Mouse (Mus musculus): Measurements from ENCODE around the gene Mrm1. TPM values are rescaled to one million over a fixed set of nuclear protein-coding genes. Genes with fewer than 3 reads are reported as not detected.

Mrm1 gene
- polyA plus RNA-seq, 1 experiment from 2014 or later = 12.1 TPM

Other genes with a start within 250 kb of the Mrm1 start
- 25.5 and 29.5 TPM in 2 replicates for gene Dhrs11, start 9.5 kb upstream of the Mrm1 start, polyA plus RNA-seq (2015; fragmentation: Nextera tagmentation; extraction: Ambion mirVana)
- gene Ggnbp2, start 51.3 kb upstream of the Mrm1 start, polyA plus RNA-seq (2015; fragmentation: Nextera tagmentation; extraction: Ambion mirVana) = 52.2 and 60.3 TPM in 2 replicates
- 7.7 and 8.0 TPM in 2 replicates for gene Myo19, start 60.6 kb upstream of the Mrm1 start, polyA plus RNA-seq (2015; fragmentation: Nextera tagmentation; extraction: Ambion mirVana)
- gene Pigw, start 60.8 kb upstream of the Mrm1 start, polyA plus RNA-seq (2015; fragmentation: Nextera tagmentation; extraction: Ambion mirVana) = 2.5 and 3.1 TPM in 2 replicates
- 46.8 and 48.3 TPM in 2 replicates for gene Znhit3, start 96.9 kb upstream of the Mrm1 start, polyA plus RNA-seq (2015; fragmentation: Nextera tagmentation; extraction: Ambion mirVana)
- gene Car4, start 138.3 kb upstream of the Mrm1 start, polyA plus RNA-seq (2015; fragmentation: Nextera tagmentation; extraction: Ambion mirVana) = 0.35 and 0.49 TPM in 2 replicates

Data from stomach, embryonic 16.5 days (tissue).